Mouse (Mus musculus) forebrain, embryonic 12.5 days (tissue): ENCODE results near the gene Gspt1. TPM values are rescaled to one million over a fixed set of nuclear protein-coding genes. Genes with fewer than 3 reads are reported as not detected.
"Not testable (repeated sequence)": the region's sequence is repeated elsewhere in the genome, so short reads cannot be mapped to it uniquely, and the experiment has no call there.

Source experiments
- ATAC-seq: fragments of 200-750 bp; cut with Nextera tagmentation; 2 replicates; pipeline ENCODE4 v1.8.0; 2017; ENCODE audit warnings: moderate TSS enrichment; ENCODE audit not compliant: low FRiP score
- H3K27ac ChIP-seq: fragments of 300-500 bp; sonication (generic); 2 replicates; pipeline ENCODE4 v1.5.1; 2016; ENCODE audit warnings: mild to moderate bottlenecking
- H3K27me3 ChIP-seq: fragments of 300-500 bp; sonication (generic); 2 replicates; pipeline ENCODE4 v1.6.1; 2016; ENCODE audit warnings: mild to moderate bottlenecking
- H3K36me3 ChIP-seq: fragments of 300-500 bp; sonication (generic); replicated peaks from 2 replicates; pipeline ENCODE4 v1.6.1; 2016; ENCODE audit warnings: mild to moderate bottlenecking
- H3K4me1 ChIP-seq: fragments of 300-500 bp; sonication (generic); 2 replicates; pipeline ENCODE4 v1.6.1; 2016
- H3K4me2 ChIP-seq: fragments of 300-500 bp; sonication (generic); 2 replicates; pipeline ENCODE4 v1.6.1; 2016; ENCODE audit warnings: mild to moderate bottlenecking, moderate library complexity
- H3K4me3 ChIP-seq: fragments of 300-500 bp; sonication (generic); replicated peaks from 2 replicates; pipeline ENCODE4 v1.5.1; 2016; ENCODE audit warnings: mild to moderate bottlenecking
- H3K9ac ChIP-seq: fragments of 300-500 bp; sonication (generic); 2 replicates; pipeline ENCODE4 v1.6.1; 2016; ENCODE audit warnings: mild to moderate bottlenecking
- H3K9me3 ChIP-seq: fragments of 300-500 bp; sonication (generic); 2 replicates; pipeline ENCODE4 v1.6.1; 2016
- WGBS: fragments of 180-500 bp; shearing (Covaris S2); methylation state at CpG from one replicate; pipeline ENCODE4 v1.1.7; 2016; 5-methylcytosine and 5-hydroxymethylcytosine counted together
- polyA plus RNA-seq: library from polyadenylated mRNA; unstranded; fragments of >200 nt; fragmentation: Nextera tagmentation; extraction: Ambion mirVana; gene quantifications from 2 replicates; pipeline ENCODE4 v1.2.1, GENCODE M21; 2016

The Gspt1 gene
- 103 and 104 TPM in 2 replicates for polyA plus RNA-seq

DNA sequence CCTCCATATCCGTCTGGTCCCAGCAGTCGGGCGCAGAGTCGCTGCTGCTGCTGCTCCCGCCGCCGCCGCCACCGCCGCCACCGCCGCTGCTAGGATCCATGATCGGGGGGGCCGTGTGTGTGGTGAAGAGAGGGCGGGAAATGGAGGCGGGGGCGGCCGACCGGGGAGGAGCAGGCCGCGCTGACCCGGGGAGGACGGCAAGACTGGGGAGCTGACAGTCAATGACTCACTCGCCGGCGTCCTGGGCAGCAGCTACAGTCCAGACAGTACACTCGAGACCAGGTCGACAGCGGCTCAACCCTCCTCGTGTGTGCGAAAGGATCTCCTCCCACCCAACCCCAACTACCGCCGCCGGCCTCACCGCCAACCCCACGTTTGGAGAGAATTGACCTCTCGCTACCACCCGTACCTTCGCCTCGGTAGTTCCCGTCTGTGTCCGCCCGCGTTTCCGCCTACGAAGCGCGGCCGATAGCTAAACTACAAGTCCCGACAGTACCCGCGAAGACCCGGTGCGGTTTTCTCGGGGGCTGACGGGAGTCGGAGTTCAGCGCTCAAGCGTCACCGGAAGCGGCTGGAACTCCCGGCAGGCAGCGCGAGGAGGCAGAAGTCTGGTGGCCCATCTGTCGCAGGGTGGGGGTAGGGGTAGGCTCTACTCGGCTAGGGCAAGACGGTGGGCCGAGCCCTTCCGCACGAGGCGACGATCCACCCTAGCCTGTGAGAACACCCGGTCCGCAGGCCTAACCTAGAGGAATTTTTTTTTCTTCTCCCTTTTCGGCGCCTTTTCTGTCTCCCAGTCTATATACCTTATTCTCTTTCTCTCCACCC is at the start of gene Gspt1:
Gene Gspt1 (minus strand): TSS at position 428 of the 825 bp plus-strand sequence.
- Histone ChIP-seq H3K27me3 (no peaks in the 10 kb centered on the region), H3K4me1 (peaks cover 15% of the 10 kb centered on the region), H3K9me3 (no peaks in the 10 kb centered on the region), H3K9ac (peak within 1 kb of the TSS; percentile 92), H3K36me3 (no peaks in the 10 kb centered on the region), H3K4me3 (peak within 1 kb of the TSS; percentile 91), H3K27ac (peak within 1 kb of the TSS; percentile 93), H3K4me2 (peak within 1 kb of the TSS; percentile 85)
- ATAC-seq = peak; percentile 97
- WGBS = 1% methylated on average over 65 of the region's 76 CpGs

DNA sequence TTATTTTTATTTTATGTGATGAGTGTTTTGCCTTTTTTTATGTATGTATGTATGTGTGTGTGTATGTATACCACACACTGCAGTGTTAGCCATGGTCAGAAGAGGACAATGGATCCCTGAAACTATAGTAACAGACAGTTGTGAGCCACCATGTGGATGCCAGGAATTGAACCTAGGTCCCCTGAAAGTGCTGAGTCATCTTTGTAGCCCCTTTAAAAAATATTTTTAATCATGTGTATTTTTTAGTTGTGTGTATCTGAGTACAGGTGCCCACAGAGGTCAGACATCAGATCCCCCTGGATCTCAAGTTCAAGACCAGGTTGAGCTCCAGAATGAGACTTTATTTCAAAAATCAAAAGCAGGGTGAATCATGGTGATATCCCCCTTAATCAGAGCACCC is 49.6 kb upstream of the Gspt1 start:
- Histone ChIP-seq H3K9ac (no peak overlapping the region), H3K4me1 (no peaks in the 10 kb centered on the region), H3K27ac (no peak overlapping the region), H3K27me3 (no peaks in the 10 kb centered on the region), H3K4me2 (no peak overlapping the region), H3K36me3 (no peaks in the 10 kb centered on the region), H3K9me3 (no peaks in the 10 kb centered on the region), H3K4me3 (no peak overlapping the region)
- no peak for ATAC-seq

DNA sequence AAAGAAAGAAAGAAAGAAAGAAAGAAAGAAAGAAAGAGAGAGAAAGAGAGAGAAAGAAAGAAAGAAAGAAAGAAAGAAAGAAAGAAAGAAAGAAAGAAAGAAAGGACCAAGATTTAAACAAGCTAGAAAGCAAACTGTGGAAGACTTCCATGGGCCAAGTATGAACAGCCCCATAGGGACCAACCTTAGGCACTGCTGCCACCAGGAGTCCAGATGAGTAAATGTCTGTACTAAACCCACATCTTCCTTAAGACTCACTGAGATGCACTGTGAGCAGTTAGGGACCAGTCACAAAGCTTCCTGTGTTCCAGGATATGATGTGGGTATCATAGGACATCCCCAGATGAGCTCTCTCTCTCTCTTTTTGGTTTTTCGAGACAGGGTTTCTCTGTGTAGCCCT is 43.6 kb upstream of the Gspt1 start:
- not testable (repeated sequence) for H3K36me3 ChIP-seq, H3K27ac ChIP-seq, H3K9ac ChIP-seq, H3K9me3 ChIP-seq, H3K4me2 ChIP-seq, H3K27me3 ChIP-seq, ATAC-seq, H3K4me1 ChIP-seq, H3K4me3 ChIP-seq
- 65% methylated on average over 1 of the region's 1 CpGs for WGBS

DNA sequence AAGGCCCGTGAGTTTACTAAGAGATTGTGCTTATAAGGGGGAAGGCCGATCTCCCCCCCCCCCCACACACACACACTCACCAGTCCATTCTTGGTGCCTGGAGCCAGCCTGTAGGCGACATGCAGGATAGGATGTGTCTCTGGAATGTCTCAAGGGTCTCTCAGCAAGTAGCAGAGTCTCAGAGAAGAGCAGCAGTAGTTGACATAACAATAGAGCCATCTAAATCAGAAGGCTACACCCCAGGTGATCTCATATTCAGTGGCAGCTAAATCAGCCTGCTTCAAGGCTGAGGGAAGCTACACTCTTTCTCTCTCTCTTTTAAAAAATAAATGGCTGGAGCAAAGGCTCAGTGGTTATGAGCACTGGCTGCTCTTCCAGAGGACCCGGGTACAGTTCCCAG is 41.5 kb upstream of the Gspt1 start:
- not testable (repeated sequence) for H3K4me2 ChIP-seq, H3K4me1 ChIP-seq, H3K36me3 ChIP-seq, H3K4me3 ChIP-seq, H3K27me3 ChIP-seq, H3K9me3 ChIP-seq, H3K27ac ChIP-seq, ATAC-seq, H3K9ac ChIP-seq
- 77% methylated on average over 4 of the region's 4 CpGs for WGBS

DNA sequence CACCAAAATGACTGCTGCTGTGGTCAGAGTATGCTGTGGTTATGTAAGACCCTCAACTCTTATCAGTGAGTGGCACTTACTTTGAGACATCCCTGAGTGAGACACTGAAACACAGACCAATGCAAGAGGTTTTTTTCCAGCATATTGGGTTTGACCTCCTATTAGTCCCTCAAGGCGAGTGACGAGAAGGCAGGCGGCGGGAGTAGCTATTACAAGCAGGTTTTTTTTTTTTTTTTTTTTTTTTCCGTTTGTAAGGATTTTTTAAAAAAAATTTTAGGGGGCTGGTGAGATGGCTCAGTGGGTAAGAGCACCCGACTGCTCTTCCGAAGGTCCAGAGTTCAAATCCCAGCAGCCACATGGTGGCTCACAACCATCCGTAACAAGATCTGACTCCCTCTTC is 34.7 kb upstream of the Gspt1 start:
- not testable (repeated sequence) for H3K36me3 ChIP-seq, H3K9ac ChIP-seq, H3K27ac ChIP-seq, H3K9me3 ChIP-seq, H3K4me2 ChIP-seq, H3K4me3 ChIP-seq, H3K27me3 ChIP-seq, H3K4me1 ChIP-seq, ATAC-seq
- WGBS = 90% methylated on average over 8 of the region's 8 CpGs

DNA sequence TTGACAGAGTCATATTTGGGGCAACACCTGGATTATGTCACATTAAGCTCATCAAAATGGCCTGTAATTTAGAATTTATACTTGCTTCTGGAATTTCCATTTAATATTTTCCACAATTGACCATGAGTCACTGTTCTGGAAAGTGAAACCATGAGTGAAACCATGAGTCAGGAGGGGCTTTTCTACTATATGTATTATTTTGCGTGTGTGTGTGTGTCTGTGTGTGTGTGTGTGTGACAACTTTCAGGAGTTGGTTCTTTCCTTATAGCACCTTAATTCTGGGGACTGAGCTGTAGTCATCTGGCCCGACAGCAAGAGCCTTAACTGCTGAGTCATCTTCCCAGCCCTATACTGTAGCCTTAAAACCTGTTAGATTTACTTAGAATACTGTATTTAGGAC is 31.8 kb upstream of the Gspt1 start:
- no peak overlapping the region for H3K27ac ChIP-seq
- H3K4me3 ChIP-seq = no peak overlapping the region
- 92% methylated on average over 2 of the region's 2 CpGs for WGBS
- no peak overlapping the region for H3K4me2 ChIP-seq
- no peaks in the 10 kb centered on the region for H3K4me1 ChIP-seq
- no peak for ATAC-seq
- no peaks in the 10 kb centered on the region for H3K27me3 ChIP-seq
- no peaks in the 10 kb centered on the region for H3K36me3 ChIP-seq
- no peak overlapping the region for H3K9ac ChIP-seq
- H3K9me3 ChIP-seq = no peaks in the 10 kb centered on the region

DNA sequence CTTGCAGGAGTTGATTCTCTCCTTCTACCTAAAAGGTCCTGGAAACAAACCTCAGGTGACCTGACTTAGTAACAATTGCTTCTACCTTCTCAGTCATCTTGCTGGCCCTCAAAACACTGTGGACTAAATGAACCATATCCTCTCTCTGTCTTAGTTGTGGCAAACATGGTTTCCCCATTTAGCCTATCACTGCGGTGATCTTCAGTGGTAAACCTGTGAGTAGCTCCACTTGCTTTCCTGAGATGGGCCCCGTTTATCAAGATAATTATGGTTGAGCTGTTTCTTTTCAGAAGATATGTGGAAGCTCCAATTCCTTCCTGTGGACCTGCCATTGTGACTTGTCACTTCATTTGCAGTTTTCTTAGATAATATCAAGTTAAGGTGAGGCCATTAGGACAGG is 30.8 kb upstream of the Gspt1 start:
- Histone ChIP-seq H3K36me3 (no peaks in the 10 kb centered on the region), H3K4me1 (no peaks in the 10 kb centered on the region), H3K4me3 (no peak overlapping the region), H3K9ac (no peak overlapping the region), H3K27me3 (no peaks in the 10 kb centered on the region), H3K27ac (no peak overlapping the region), H3K9me3 (no peaks in the 10 kb centered on the region), H3K4me2 (no peak overlapping the region)
- 96% methylated on average over 2 of the region's 2 CpGs for WGBS
- no peak for ATAC-seq

DNA sequence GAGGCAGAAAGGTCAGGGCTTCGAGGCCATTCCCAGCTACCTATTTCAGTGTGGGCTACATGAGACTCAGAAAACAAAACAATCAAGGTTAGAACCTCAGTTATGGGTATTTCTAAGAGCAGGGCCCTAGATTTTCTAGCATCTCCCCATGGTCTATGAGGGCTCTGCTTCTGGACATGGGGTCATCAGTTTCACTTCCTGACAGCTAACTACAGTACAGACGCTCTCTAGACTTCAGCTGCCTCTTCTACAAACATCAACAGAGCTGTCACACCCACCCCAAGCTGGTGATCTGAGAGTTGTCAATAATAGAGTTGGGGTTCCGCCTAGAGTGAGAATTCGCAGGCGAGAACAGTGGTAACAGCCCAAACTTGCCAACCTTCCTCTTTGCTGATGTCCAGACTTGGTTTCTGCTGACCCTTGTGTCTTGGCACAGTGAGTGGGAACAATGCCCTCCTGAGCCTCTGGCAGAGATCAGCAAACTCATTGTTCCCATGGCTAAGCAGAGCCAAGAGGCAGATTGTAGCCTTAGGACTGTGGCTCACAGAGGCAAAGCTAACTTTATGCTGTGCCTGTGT is 28.6 kb upstream of the Gspt1 start:
- Histone ChIP-seq H3K4me1 (no peaks in the 10 kb centered on the region; the same call in 1 of the 2 replicates), H3K36me3 (no peaks in the 10 kb centered on the region), H3K27ac (no peak overlapping the region), H3K9me3 (no peaks in the 10 kb centered on the region), H3K4me2 (no peak overlapping the region), H3K4me3 (no peak overlapping the region), H3K9ac (no peak overlapping the region), H3K27me3 (no peaks in the 10 kb centered on the region)
- ATAC-seq = no peak
- WGBS = 92% methylated on average over 5 of the region's 5 CpGs

DNA sequence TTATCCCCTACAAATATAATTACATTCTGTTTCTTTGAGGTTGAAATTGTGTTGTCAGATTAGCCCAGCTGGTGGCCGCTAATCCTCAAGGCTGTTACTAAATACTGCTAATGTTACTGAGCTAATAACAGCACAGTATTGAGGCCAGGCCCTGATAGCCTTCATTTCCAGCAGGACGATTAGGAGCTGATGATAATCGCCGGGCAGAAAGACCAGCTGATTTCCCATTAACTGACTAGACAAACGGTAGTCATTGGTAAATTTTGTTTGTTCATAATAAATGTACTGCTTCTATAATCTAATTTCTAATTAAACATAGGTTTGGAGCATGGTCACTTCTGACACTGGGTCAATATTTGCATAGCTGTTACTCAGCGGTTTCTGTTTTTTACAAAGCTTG is 24.7 kb upstream of the Gspt1 start:
- ATAC-seq = no peak
- H3K4me3 ChIP-seq = no peak overlapping the region
- WGBS = 66% methylated on average over 6 of the region's 6 CpGs
- H3K4me2 ChIP-seq = no peak overlapping the region
- no peaks in the 10 kb centered on the region for H3K27me3 ChIP-seq
- H3K36me3 ChIP-seq = no peaks in the 10 kb centered on the region
- H3K27ac ChIP-seq = no peak overlapping the region
- H3K4me1 ChIP-seq = no peaks in the 10 kb centered on the region; the same call in 1 of the 2 replicates
- H3K9ac ChIP-seq = no peak overlapping the region
- H3K9me3 ChIP-seq = no peaks in the 10 kb centered on the region

DNA sequence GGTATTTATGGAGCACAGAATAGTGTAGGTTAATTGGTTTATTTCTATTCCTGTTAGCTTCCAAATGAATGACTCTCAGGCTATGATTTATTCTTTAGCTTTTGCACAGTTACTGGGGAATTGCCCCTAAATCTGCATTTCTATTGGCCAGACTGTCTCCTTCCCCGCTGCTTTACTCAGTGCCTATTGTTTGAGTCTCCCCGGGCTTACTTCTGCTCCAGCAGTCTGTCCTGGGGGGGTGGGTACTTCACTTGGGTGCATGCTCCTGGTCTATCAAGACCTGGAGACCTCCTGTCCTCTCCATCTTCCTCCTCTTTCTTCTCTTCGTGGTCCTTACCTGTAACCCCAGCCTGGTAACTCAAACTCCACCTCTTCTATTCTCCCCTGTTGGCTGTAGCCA is 22.8 kb upstream of the Gspt1 start:
- H3K36me3 ChIP-seq = no peaks in the 10 kb centered on the region
- no peaks in the 10 kb centered on the region for H3K9me3 ChIP-seq
- no peak overlapping the region for H3K27ac ChIP-seq
- WGBS = 56% methylated on average over 3 of the region's 3 CpGs
- H3K4me2 ChIP-seq = no peak overlapping the region
- H3K4me3 ChIP-seq = no peak overlapping the region
- ATAC-seq = no peak
- H3K9ac ChIP-seq = no peak overlapping the region
- H3K27me3 ChIP-seq = no peaks in the 10 kb centered on the region
- H3K4me1 ChIP-seq = no peaks in the 10 kb centered on the region; the same call in 1 of the 2 replicates

DNA sequence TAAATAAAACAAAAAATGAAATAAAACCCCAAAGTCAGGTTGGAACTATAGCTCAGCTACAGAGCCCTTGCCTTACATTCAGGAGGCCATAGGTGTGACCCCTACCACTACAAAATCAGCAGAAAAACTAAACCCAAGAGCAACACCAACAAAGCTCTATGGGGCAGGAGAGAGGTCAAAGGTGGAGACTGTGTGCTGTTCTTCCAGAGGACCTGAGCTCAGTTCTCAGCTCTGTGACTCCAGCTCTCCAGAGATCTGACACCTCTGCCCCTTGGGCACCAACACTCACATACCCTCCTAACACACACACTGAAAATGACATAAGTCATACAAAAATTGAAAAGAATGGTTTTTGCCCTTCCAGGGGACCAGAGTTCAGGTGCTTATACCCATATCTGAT is 16.9 kb upstream of the Gspt1 start:
- Histone ChIP-seq H3K27ac (no peak overlapping the region), H3K36me3 (no peaks in the 10 kb centered on the region), H3K4me2 (no peak overlapping the region), H3K4me1 (no peaks in the 10 kb centered on the region), H3K4me3 (no peak overlapping the region), H3K9ac (no peak overlapping the region), H3K9me3 (no peaks in the 10 kb centered on the region), H3K27me3 (0 out of 2 replicates have a peak, but pooled peaks cover 2% of the 10 kb centered on the region)
- ATAC-seq = no peak

DNA sequence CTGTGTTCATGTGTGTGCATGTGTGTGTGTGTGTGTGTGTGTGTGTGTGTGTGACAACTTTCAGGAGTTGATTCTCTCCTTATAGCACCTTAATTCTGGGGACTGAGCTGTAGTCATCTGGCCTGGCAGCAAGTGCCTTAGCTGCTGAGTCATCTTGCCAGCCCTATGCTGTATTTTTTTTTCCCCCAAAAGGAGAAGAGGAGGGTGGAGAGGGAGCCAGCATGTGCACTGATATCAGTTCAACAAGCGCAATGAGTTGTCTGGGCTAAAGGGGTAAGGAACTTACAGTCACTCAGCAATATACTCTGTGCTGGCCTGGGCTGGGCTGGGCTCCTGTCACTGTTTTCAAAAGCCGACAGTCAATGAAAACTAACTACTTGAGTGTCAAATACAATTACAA is 16.5 kb upstream of the Gspt1 start:
- no peak overlapping the region for H3K4me3 ChIP-seq
- 0 out of 2 replicates have a peak, but pooled peaks cover 2% of the 10 kb centered on the region for H3K27me3 ChIP-seq
- no peaks in the 10 kb centered on the region for H3K4me1 ChIP-seq
- ATAC-seq = no peak
- no peak overlapping the region for H3K9ac ChIP-seq
- no peak overlapping the region for H3K27ac ChIP-seq
- no peak overlapping the region for H3K4me2 ChIP-seq
- 87% methylated on average over 2 of the region's 2 CpGs for WGBS
- no peaks in the 10 kb centered on the region for H3K9me3 ChIP-seq
- H3K36me3 ChIP-seq = no peaks in the 10 kb centered on the region

DNA sequence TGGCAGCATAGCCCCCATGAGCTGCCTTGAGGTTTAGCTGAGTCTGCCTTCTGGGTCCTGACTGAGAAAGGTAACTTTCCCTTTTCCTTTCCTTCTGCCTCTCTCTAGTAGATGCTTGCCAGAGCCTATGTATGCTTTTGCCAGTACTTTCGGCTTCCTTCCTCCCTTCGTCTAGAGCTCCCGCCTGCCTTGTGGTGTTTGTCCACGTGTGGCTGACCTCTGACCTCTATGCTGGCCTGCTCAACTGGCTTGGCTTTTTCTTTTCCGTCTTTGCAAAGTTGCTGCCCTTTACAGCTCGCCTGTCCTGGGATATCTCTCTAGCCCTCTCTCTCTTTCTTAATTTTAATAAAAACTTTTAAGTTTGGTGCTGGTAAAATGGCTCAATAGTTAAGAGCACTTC is 15.7 kb upstream of the Gspt1 start:
- no peaks in the 10 kb centered on the region for H3K9me3 ChIP-seq
- no peak overlapping the region for H3K9ac ChIP-seq
- no peak overlapping the region for H3K4me2 ChIP-seq
- no peaks in the 10 kb centered on the region for H3K4me1 ChIP-seq
- no peak overlapping the region for H3K4me3 ChIP-seq
- no peaks in the 10 kb centered on the region for H3K36me3 ChIP-seq
- H3K27ac ChIP-seq = no peak overlapping the region
- H3K27me3 ChIP-seq = 0 out of 2 replicates have a peak, but pooled peaks cover 2% of the 10 kb centered on the region
- 46% methylated on average over 6 of the region's 6 CpGs for WGBS
- no peak for ATAC-seq
